ENCODE assay signal across 8 mouse cellular contexts in genomic region chr6:129237350-129238274, GRCm38 (mm10). TPM values are rescaled to one million over a fixed set of nuclear protein-coding genes. Genes with fewer than 3 reads are reported as not detected.
DNase-seq lines count a peak whose midpoint lies in the region; ATAC-seq and TF ChIP-seq lines count a peak whose summit lies in the region.

No protein-coding gene starts in this region.

- H3K9ac ChIP-seq in ES-E14 (ENCODE audit: insufficient read depth, low read depth, low read length, poor library complexity, severe bottlenecking), result 0 out of 2 replicates have a peak overlapping the region, but pooled peaks have one; percentile 48
- no peak overlapping the region for H3K9ac ChIP-seq in forebrain, postnatal 0 days
- peak overlapping the region; percentile 49 for H3K9ac ChIP-seq in lung, embryonic 14.5 days

- TF ChIP-seq POLR2A in cerebellum, adult 2 months (IDR thresholded peaks at IDR 0.05; ENCODE audit: borderline replicate concordance, insufficient read depth, low read length), result no peak

- H3K27ac ChIP-seq in ES-E14 (ENCODE audit: insufficient read depth, low read depth, low read length, poor library complexity, severe bottlenecking), result no peak overlapping the region
- H3K27ac ChIP-seq in cerebellum, adult 2 months (ENCODE audit: insufficient read depth, low read length), result no peak overlapping the region
- no peak overlapping the region for H3K27ac ChIP-seq in forebrain, postnatal 0 days (ENCODE audit: low read depth, low read length)
- peak overlapping the region; percentile 79 for H3K27ac ChIP-seq in lung, embryonic 14.5 days (ENCODE audit: low read depth)

- peak; percentile 72 for TF ChIP-seq CTCF in cerebellum, adult 2 months (IDR thresholded peaks at IDR 0.05; ENCODE audit: borderline replicate concordance, insufficient read depth, low read depth, low read length)
- TF ChIP-seq CTCF in forebrain, postnatal 0 days (IDR thresholded peaks at IDR 0.05; ENCODE audit: low read depth), result peak; percentile 78
- peak; percentile 83 for TF ChIP-seq CTCF in lung, embryonic 14.5 days (IDR thresholded peaks at IDR 0.05; ENCODE audit: low read depth)

- H3K4me3 ChIP-seq in ES-E14 (ENCODE audit: insufficient read depth in 1 of 2, low read depth in 1 of 2, low read length in 2 of 2, poor library complexity in 1 of 2, severe bottlenecking in 1 of 2), result peak overlapping the region; percentile 34 to 45
- peak overlapping the region; percentile 71 for H3K4me3 ChIP-seq in cerebellum, adult 2 months (replicated peaks; ENCODE audit: insufficient read depth, low read depth, low read length)
- H3K4me3 ChIP-seq in forebrain, postnatal 0 days (ENCODE audit: low read depth, low read length), result peak overlapping the region; percentile 43
- peak overlapping the region; percentile 47 for H3K4me3 ChIP-seq in lung, embryonic 14.5 days (ENCODE audit: low read depth, low read length)

- peak; percentile 98 for ATAC-seq in forebrain, postnatal 0 days
- ATAC-seq in lung, embryonic 14.5 days (ENCODE audit: insufficient read depth), result peak; percentile 92
- ATAC-seq in neutrophil, adult 5-6 weeks (ENCODE audit: extremely low read depth, insufficient number of reproducible peaks, low FRiP score, poor library complexity, severe bottlenecking), result peak; percentile 78

- WGBS in cerebellum, adult 2 months, result 23% methylated on average over 16 of the region's 16 CpGs
- 19% methylated on average over 16 of the region's 16 CpGs for WGBS in forebrain, postnatal 0 days
- 11% methylated on average over 16 of the region's 16 CpGs for WGBS in lung, embryonic 14.5 days

- in situ Hi-C loops in ES-E14 (cut with MboI; ENCODE audit: low sequenced_read_pairs in 2 of 2, unreplicated experiment in 2 of 2), result no loop called here

- no peaks in the 10 kb centered on the region for H3K36me3 ChIP-seq in ES-E14 (ENCODE audit: control insufficient read depth, insufficient read depth, low read length, poor library complexity, severe bottlenecking)
- H3K36me3 ChIP-seq in forebrain, postnatal 0 days (ENCODE audit: insufficient read depth), result no peaks in the 10 kb centered on the region
- H3K36me3 ChIP-seq in lung, embryonic 14.5 days (ENCODE audit: insufficient read depth), result no peaks in the 10 kb centered on the region

- peaks cover 2 to 11% of the 10 kb centered on the region in 2 experiments; a peak in 2 of 4 replicates for H3K4me1 ChIP-seq in ES-E14 (ENCODE audit: control insufficient read depth in 2 of 2, insufficient read depth in 2 of 2, low read length in 2 of 2, poor library complexity in 1 of 2)
- H3K4me1 ChIP-seq in cerebellum, adult 2 months (ENCODE audit: control insufficient read depth, insufficient read depth, low read length), result no peaks in the 10 kb centered on the region
- H3K4me1 ChIP-seq in forebrain, postnatal 0 days (ENCODE audit: insufficient read depth), result no peaks in the 10 kb centered on the region; the same call in 1 of the 2 replicates
- H3K4me1 ChIP-seq in lung, embryonic 14.5 days (ENCODE audit: insufficient read depth), result no peaks in the 10 kb centered on the region

- H3K9me3 ChIP-seq in ES-E14 (ENCODE audit: control insufficient read depth, insufficient read depth, low read depth, low read length), result no peaks in the 10 kb centered on the region
- no peaks in the 10 kb centered on the region for H3K9me3 ChIP-seq in forebrain, postnatal 0 days (ENCODE audit: low read length)
- H3K9me3 ChIP-seq in lung, embryonic 14.5 days (ENCODE audit: low read depth, low read length), result no peaks in the 10 kb centered on the region

- no peak for DNase-seq in ES-E14 (ENCODE audit: low read depth, low spot score)
- peak; percentile 57 to 60 for DNase-seq in cerebellum, adult 2 months
- DNase-seq in forebrain, postnatal 0 days, result peak; percentile 78
- DNase-seq in heart, postnatal 4 days, result peak; percentile 85
- DNase-seq in layer of hippocampus, adult 8-10 months (ENCODE audit: low spot score in 2 of 2), result peak; percentile 42 to 62
- DNase-seq in lung, embryonic 14.5 days, result peak; percentile 89
- peak; percentile 88 for DNase-seq in thymus, postnatal 0 days (ENCODE audit: low spot score)

- H3K4me2 ChIP-seq in forebrain, postnatal 0 days (ENCODE audit: low read depth), result peak overlapping the region; percentile 59
- H3K4me2 ChIP-seq in lung, embryonic 14.5 days, result peak overlapping the region; percentile 56

- H3K27me3 ChIP-seq in cerebellum, adult 2 months (ENCODE audit: control insufficient read depth, insufficient read depth, low read length), result no peaks in the 10 kb centered on the region
- no peaks in the 10 kb centered on the region for H3K27me3 ChIP-seq in forebrain, postnatal 0 days (ENCODE audit: insufficient read depth, low read length)
- H3K27me3 ChIP-seq in lung, embryonic 14.5 days (ENCODE audit: insufficient read depth, low read length), result no peaks in the 10 kb centered on the region

TF ChIP-seq in ES-E14, 5 proteins besides CTCF, POLR2A, EP300 and RAD21:
- TF ChIP-seq MAFK (IDR thresholded peaks at IDR 0.05; ENCODE audit: insufficient read depth, low read depth, low read length) (no peak), ZC3H11A (IDR thresholded peaks at IDR 0.05; ENCODE audit: borderline replicate concordance, low read depth, low read length) (peak; percentile 34; the same call in 1 of the 2 replicates)

RNA-seq across cellular contexts. Expression of gene Cd69, which starts 37.6 kb away (rescaled TPM):
- total RNA-seq in ES-E14 (2012; rRNA removed), result 0.49 TPM in 1 of 2 replicates, not detected in the other
- polyA plus RNA-seq in cerebellum, adult 2 months (2012; rRNA removed), result 0.07 and 0.14 TPM in 2 replicates
- not detected in 2 replicates for total RNA-seq in forebrain, postnatal 0 days (2014; rRNA removed)
- polyA plus RNA-seq in forebrain, postnatal 0 days (2015; fragmentation: Nextera tagmentation; extraction: Ambion mirVana), result 0.13 TPM in 1 of 2 replicates, not detected in the other
- not detected for total RNA-seq in heart, postnatal 4 days (2021)
- not detected for total RNA-seq in layer of hippocampus, adult 8-10 months (2022)
- polyA plus RNA-seq in lung, embryonic 14.5 days (2014; fragmentation: Nextera tagmentation; extraction: Ambion mirVana), result not detected in 2 replicates
- total RNA-seq in neutrophil, adult 5-6 weeks (2017), result 295 and 306 TPM in 2 replicates
- 53.2 and 58.8 TPM in 2 replicates for polyA plus RNA-seq in thymus, postnatal 0 days (2015; fragmentation: Nextera tagmentation; extraction: Ambion mirVana)

RNA-seq across cellular contexts. Expression of gene Clec2d, which starts 57.2 kb away (rescaled TPM):
- 0.40 and 0.42 TPM in 2 replicates for total RNA-seq in ES-E14 (2012; rRNA removed)
- polyA plus RNA-seq in cerebellum, adult 2 months (2012; rRNA removed), result 12.2 and 14.9 TPM in 2 replicates
- total RNA-seq in forebrain, postnatal 0 days (2014; rRNA removed), result 6.2 and 9.7 TPM in 2 replicates
- polyA plus RNA-seq in forebrain, postnatal 0 days (2015; fragmentation: Nextera tagmentation; extraction: Ambion mirVana), result not detected in 2 replicates
- total RNA-seq in heart, postnatal 4 days (2021), result 10 to 100 TPM; 14.5 to 19.7 TPM
- total RNA-seq in layer of hippocampus, adult 8-10 months (2022), result 1 to 10 TPM; 6.9 to 9.8 (median 8.9) TPM
- polyA plus RNA-seq in lung, embryonic 14.5 days (2014; fragmentation: Nextera tagmentation; extraction: Ambion mirVana), result 0.51 and 0.59 TPM in 2 replicates
- total RNA-seq in neutrophil, adult 5-6 weeks (2017), result 513 and 543 TPM in 2 replicates
- polyA plus RNA-seq in thymus, postnatal 0 days (2015; fragmentation: Nextera tagmentation; extraction: Ambion mirVana), result 2.9 and 3.1 TPM in 2 replicates

Comparison
In these comparisons a context has a peak if more than half of its experiments do, and no peak if none do; other contexts are left out.
1. RNA of gene Cd69, which starts 37.6 kb away (total RNA-seq): 295 to 306 TPM in neutrophil, adult 5-6 weeks; 0.49 TPM in ES-E14, not detected in heart, postnatal 4 days, not detected in forebrain, postnatal 0 days and not detected in layer of hippocampus, adult 8-10 months; every median in the first group is over 100 times any median in the second.
2. RNA of gene Clec2d, which starts 57.2 kb away (total RNA-seq): 513 to 543 TPM in neutrophil, adult 5-6 weeks; 14.5 to 19.7 TPM in heart, postnatal 4 days, 6.2 to 9.7 TPM in forebrain, postnatal 0 days, 6.9 to 9.8 TPM in layer of hippocampus, adult 8-10 months and 0.40 to 0.42 TPM in ES-E14; every median in the first group is over 10 times any median in the second.
3. Peak in every context shown above with its lines, with median percentiles within 50 percentile points of each other: H3K4me3 ChIP-seq, CTCF ChIP-seq and ATAC-seq.